Mouse (Mus musculus) MEL (cell line): Measurements from ENCODE around the gene Ripor1.

Experiments
- BHLHE40 ChIP-seq: IDR thresholded peaks from 2 replicates; pipeline ENCODE4 v1.6.1; 2012; ENCODE audit warnings: low read depth, mild to moderate bottlenecking, inconsistent platforms, low read length, improper control_type of control experiment, borderline replicate concordance
- CTCF ChIP-seq, 3 experiments: IDR thresholded peaks in 2 of 3; conservative IDR thresholded peaks in 1 of 3; 2 replicates each; pipeline ENCODE4 v1.5.1; 2011 to 2012; ENCODE audit warnings: low read length in 3 of 3, low read depth in 2 of 3, mild to moderate bottlenecking in 2 of 3, improper control_type of control experiment in 1 of 3, inconsistent platforms in 1 of 3, mixed read lengths in 1 of 3, moderate library complexity in 1 of 3; ENCODE audit not compliant: control insufficient read depth in 1 of 3, insufficient read depth in 1 of 3, poor library complexity in 1 of 3, severe bottlenecking in 1 of 3
- ELF1 ChIP-seq: IDR thresholded peaks from 2 replicates; pipeline ENCODE4 v1.6.1; 2014; ENCODE audit warnings: low read depth, mild to moderate bottlenecking, inconsistent platforms, low read length, improper control_type of control experiment, moderate library complexity
- GATA1 ChIP-seq: IDR thresholded peaks from 2 replicates; pipeline ENCODE4 v1.6.1; 2011; ENCODE audit warnings: low read depth, low read length, improper control_type of control experiment
- JUND ChIP-seq: IDR thresholded peaks from 2 replicates; pipeline ENCODE4 v1.6.1; 2011; ENCODE audit warnings: low read depth, mild to moderate bottlenecking, improper control_type of control experiment, low read length
- NELFE ChIP-seq: IDR thresholded peaks from 2 replicates; pipeline ENCODE4 v1.6.1; 2011; ENCODE audit warnings: low read depth, low read length, improper control_type of control experiment
- NRF1 ChIP-seq: IDR thresholded peaks from 2 replicates; pipeline ENCODE4 v1.6.1; 2014; ENCODE audit warnings: low read depth, mild to moderate bottlenecking, inconsistent platforms, low read length, improper control_type of control experiment, moderate library complexity; ENCODE audit not compliant: poor library complexity, insufficient read depth, severe bottlenecking
- POLR2A ChIP-seq, 2 experiments: IDR thresholded peaks; 2 replicates each; pipeline ENCODE4 v1.6.1; 2011 to 2012; ENCODE audit warnings: low read length in 2 of 2, mild to moderate bottlenecking in 2 of 2, control low read depth in 1 of 2, improper control_type of control experiment in 1 of 2, low read depth in 1 of 2, moderate library complexity in 1 of 2; ENCODE audit not compliant: control insufficient read depth in 1 of 2, insufficient read depth in 1 of 2, poor library complexity in 1 of 2
- RAD21 ChIP-seq: IDR thresholded peaks from 2 replicates; pipeline ENCODE4 v1.6.1; 2011; ENCODE audit warnings: mild to moderate bottlenecking, low read depth, low read length, improper control_type of control experiment
- TBP ChIP-seq: IDR thresholded peaks from 2 replicates; pipeline ENCODE4 v1.8.0; 2011; ENCODE audit warnings: low read depth, low read length, improper control_type of control experiment
- TCF12 ChIP-seq: IDR thresholded peaks from 2 replicates; pipeline ENCODE4 v1.6.1; 2014; ENCODE audit warnings: low read depth, mild to moderate bottlenecking, inconsistent platforms, low read length, improper control_type of control experiment, moderate library complexity
- ZC3H11A ChIP-seq: IDR thresholded peaks from 2 replicates; pipeline ENCODE4 v1.6.1; 2012; ENCODE audit warnings: low read depth, mild to moderate bottlenecking, inconsistent platforms, low read length, improper control_type of control experiment
- ZNF384 ChIP-seq: IDR thresholded peaks from 2 replicates; pipeline ENCODE4 v1.6.1; 2012; ENCODE audit warnings: low read depth, mild to moderate bottlenecking, inconsistent platforms, low read length, improper control_type of control experiment

DNA sequence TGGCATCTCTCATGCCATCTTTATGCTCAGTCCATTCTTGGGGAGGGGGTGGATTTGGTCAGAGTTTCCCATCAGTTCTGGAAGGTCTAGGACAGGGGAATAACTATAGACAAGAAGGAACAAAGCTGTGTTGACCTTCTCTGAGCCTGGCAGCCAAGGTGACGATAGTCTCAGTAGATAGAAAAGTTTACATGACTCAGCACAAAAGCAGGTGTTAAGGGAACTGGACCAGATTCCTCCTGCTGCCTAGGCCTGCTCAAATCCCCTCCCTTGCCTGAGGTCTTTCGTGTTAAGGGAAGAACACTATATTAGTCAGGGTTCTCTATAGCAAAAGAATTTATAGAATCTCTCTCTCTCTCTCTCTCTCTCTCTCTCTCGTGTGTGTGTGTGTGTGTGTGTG is 25.3 kb upstream of the Ripor1 start:
- TF ChIP-seq ELF1 (no peak), CTCF (IDR thresholded peaks at IDR 0.05 in 2 of 3, conservative IDR thresholded peaks at IDR 0.05 in 1 of 3; ENCODE audit: control insufficient read depth in 1 of 3, insufficient read depth in 1 of 3, low read depth in 2 of 3, low read length in 3 of 3, poor library complexity in 1 of 3, severe bottlenecking in 1 of 3) (no peak), RAD21 (no peak), NRF1 (no peak), ZNF384 (no peak), TCF12 (no peak), GATA1 (no peak), JUND (no peak), POLR2A (IDR thresholded peaks at IDR 0.05; ENCODE audit: control insufficient read depth in 1 of 2, insufficient read depth in 1 of 2, low read depth in 1 of 2, low read length in 2 of 2, poor library complexity in 1 of 2) (no peak), BHLHE40 (no peak), NELFE (no peak), TBP (no peak), ZC3H11A (no peak)
